Mouse (Mus musculus) megakaryocyte, embryonic 14.5 days (primary cell): ENCODE measurements around the gene Cysltr2. TPM values are rescaled to one million over a fixed set of nuclear protein-coding genes. Genes with fewer than 3 reads are reported as not detected.

ENCODE experiments used
- H3K27me3 ChIP-seq: replicated peaks from 2 replicates; pipeline ENCODE3; 2012; ENCODE audit warnings: inconsistent platforms
- H3K36me3 ChIP-seq: replicated peaks from 2 replicates; pipeline ENCODE3; 2012; ENCODE audit warnings: low read length, inconsistent platforms, mixed read lengths
- H3K4me1 ChIP-seq: 2 replicates; pipeline ENCODE4 v1.6.1; 2012; ENCODE audit warnings: inconsistent platforms
- H3K4me3 ChIP-seq: replicated peaks from 2 replicates; pipeline ENCODE3; 2012; ENCODE audit warnings: moderate library complexity, mild to moderate bottlenecking, inconsistent platforms
- H3K9me3 ChIP-seq: 2 replicates; pipeline ENCODE4 v1.6.1; 2012; ENCODE audit warnings: inconsistent platforms
- FLI1 ChIP-seq: IDR thresholded peaks from 2 replicates; pipeline ENCODE4 v1.6.1; 2012; ENCODE audit warnings: low read length, inconsistent platforms, mixed read lengths
- GATA1 ChIP-seq: IDR thresholded peaks from 3 replicates; pipeline ENCODE4 v1.6.1; 2012; ENCODE audit warnings: mixed read lengths, low read length, inconsistent platforms, borderline replicate concordance
- polyA plus RNA-seq: library from polyadenylated mRNA; stranded (reverse); fragments of >175 nt; gene quantifications from 2 replicates; pipeline ENCODE4 v1.2.3, GENCODE M21; 2012; ENCODE audit warnings: low replicate concordance; ENCODE audit not compliant: insufficient read depth

Cysltr2 gene
- polyA plus RNA-seq, 1 experiment = 25.2 TPM

DNA sequence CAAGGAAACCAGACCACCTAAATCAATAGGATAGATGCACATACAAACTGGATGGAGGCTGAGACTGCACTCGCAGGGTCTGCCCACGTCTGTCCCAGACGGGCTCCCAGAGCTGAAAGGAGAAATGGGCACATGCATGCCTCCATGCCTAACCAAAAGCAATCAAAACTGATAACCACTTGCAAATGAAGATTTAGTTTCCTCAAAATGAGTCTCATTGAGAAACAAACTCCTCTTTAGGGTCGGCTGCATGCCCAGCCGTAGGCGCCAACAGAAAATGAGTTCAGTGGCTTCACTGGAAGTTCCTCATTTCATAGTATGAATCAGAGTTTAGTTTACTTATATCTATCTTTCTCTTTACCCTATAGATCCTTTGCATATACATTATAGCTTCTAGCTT lies 7.9 kb upstream of the Cysltr2 start:
- no peaks in the 10 kb centered on the region for H3K27me3 ChIP-seq
- H3K4me1 ChIP-seq = peaks cover 50% of the 10 kb centered on the region
- no peak overlapping the region for H3K4me3 ChIP-seq
- H3K36me3 ChIP-seq = no peaks in the 10 kb centered on the region
- H3K9me3 ChIP-seq = no peaks in the 10 kb centered on the region
- no peak for TF ChIP-seq FLI1
- TF ChIP-seq GATA1 = no peak

DNA sequence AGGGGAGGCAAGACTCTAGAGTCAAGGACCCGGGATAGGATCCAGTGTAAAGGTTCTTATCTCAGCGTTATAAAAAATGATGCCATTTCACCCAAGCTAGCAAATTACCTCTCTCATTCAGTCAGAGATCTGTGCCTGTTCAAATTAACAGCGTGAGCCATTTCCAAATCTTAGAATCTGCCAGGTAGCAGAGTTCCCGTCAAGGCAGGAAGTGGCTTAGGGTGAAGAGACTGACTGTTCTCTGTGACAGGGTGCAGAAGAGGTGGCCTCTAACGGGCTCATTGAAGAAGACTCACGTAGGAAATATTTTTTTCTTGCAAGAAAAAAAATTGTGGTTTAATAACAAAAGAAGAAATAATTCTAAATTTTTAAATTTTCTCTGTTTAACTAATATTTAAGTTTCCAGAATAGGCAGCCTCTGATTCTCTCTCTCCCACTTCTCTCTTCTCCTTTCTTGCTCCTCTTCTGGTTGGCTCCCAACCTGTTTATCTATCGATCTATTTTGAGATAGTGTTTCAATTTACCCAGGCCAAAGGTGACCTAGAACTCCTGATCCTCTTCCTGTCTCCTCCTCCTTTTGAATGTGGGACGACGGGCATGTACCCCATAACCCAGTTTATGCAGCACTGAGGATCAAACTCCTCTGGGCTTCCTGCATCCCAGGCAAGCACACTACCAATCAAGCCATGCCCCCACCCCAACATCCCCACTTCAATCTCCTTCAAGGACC lies 3.5 kb downstream of the Cysltr2 start:
- Histone ChIP-seq H3K27me3 (no peaks in the 10 kb centered on the region), H3K4me3 (no peak overlapping the region), H3K4me1 (peaks cover 69% of the 10 kb centered on the region), H3K36me3 (peaks cover 12% of the 10 kb centered on the region), H3K9me3 (no peaks in the 10 kb centered on the region)
- TF ChIP-seq GATA1 (no peak), FLI1 (no peak)

DNA sequence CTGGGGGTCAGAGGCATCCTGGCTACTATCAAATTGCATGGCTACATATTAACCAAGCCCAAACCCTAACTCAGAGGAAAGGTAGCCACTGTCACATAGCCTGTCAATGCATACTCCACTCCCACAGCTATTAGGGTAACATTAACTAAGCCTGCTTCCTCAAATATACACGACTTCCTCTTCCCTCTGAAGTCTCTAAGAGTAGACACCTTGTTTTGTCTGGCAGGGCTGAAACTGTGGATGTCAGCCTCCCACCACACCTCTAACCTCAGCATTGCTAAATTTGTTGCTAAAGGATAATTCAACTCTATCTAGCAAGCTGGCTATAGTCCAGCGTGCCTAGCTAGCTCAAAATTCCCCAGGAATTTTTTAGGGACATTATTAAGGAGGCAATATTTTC lies 7.2 kb downstream of the Cysltr2 start:
- peaks cover 12% of the 10 kb centered on the region for H3K36me3 ChIP-seq
- H3K9me3 ChIP-seq = no peaks in the 10 kb centered on the region
- H3K4me1 ChIP-seq = peaks cover 49% of the 10 kb centered on the region
- H3K27me3 ChIP-seq = no peaks in the 10 kb centered on the region
- TF ChIP-seq GATA1 (no peak), FLI1 (no peak)
- peak overlapping the region; percentile 19 for H3K4me3 ChIP-seq

DNA sequence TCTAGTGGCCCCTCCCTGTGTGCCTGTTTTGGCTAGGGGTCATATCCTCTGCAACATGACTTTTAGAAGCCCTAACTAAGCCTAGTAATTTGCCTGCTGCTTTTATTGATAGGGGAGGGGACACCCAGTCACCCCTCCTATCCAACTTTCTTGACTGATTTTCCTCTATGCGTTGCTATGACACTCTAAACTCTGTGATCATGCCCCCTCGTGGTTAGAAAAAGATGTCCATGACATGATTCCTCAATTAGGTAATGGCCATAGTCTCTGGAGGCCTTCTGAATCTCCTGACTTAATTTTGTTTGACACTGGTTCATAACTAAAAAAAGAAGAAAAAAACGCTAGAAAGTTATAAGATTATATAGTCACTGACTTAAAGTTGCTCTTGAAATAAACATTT lies 15.6 kb downstream of the Cysltr2 start:
- Histone ChIP-seq H3K4me3 (no peak overlapping the region), H3K36me3 (peaks cover 37% of the 10 kb centered on the region), H3K4me1 (peaks cover 29% of the 10 kb centered on the region), H3K27me3 (no peaks in the 10 kb centered on the region), H3K9me3 (no peaks in the 10 kb centered on the region)
- no peak for TF ChIP-seq GATA1
- no peak for TF ChIP-seq FLI1

DNA sequence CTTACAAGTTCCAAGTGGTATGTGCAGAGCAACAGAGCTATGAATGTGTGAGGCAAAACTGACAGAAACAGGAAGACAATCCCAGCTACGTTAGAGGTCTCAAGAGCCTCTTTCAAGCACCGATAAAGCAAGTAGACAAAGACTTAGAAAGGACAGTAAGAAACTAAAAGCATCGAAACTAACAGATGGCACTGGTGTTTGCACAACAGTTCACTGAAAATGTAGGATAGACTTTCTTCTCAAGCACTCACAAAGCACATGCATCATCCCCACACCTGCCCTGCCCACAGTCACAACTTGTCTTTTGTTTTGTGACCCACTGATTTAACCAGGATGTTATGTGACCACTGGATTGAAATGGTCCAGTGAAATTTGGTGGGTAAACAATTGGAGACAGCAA lies 17.7 kb downstream of the Cysltr2 start:
- TF ChIP-seq FLI1 = no peak
- no peak for TF ChIP-seq GATA1

DNA sequence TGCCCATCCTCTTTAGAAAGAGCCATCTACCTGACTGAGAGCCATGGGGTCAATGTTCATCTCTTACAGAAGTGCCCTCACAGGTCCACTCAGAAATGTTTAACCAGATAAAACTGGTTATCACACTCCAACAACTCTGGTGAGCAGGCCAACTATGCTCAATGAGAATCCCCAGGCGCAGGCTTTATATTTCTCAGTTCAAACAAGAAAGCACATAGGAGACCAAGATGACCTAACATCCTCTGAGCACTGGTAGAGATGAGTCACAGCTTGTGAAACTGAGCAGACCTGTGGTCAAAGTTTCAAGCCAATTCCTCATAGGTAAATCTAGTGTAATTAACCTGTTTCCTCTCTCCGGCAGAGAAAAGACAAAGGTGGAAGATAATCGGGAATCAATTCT lies 31.6 kb downstream of the Cysltr2 start:
- Histone ChIP-seq H3K9me3 (no peaks in the 10 kb centered on the region), H3K27me3 (peaks cover 2% of the 10 kb centered on the region), H3K4me1 (peaks cover 19% of the 10 kb centered on the region), H3K4me3 (no peak overlapping the region), H3K36me3 (no peaks in the 10 kb centered on the region)
- no peak for TF ChIP-seq GATA1
- TF ChIP-seq FLI1 = no peak

More for the DNA sequence above, 17.7 kb downstream of the Cysltr2 start:
- Histone ChIP-seq H3K9me3 (no peaks in the 10 kb centered on the region), H3K4me1 (peaks cover 29% of the 10 kb centered on the region), H3K4me3 (no peak overlapping the region), H3K36me3 (peaks cover 39% of the 10 kb centered on the region), H3K27me3 (no peaks in the 10 kb centered on the region)

DNA sequence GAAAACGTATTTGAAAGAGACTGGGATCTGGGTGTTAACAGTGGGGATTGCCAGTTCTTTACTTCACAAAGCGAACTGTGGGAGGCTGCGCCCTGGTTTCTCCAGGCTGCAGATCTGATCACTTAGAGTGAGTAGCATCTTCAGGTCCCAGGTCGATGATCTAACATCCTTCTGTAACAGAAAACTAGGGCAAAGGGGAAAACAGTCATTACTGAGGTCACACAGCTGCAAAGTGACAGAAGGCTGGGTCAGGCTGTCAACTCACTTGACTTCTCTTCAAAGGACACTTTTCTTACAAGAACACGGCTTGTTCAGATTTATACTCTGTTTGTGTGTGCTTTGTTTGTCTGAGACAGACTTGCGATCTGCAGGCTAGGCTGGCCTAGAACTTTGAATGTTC lies 33.5 kb downstream of the Cysltr2 start:
- no peak overlapping the region for H3K4me3 ChIP-seq
- H3K36me3 ChIP-seq = no peaks in the 10 kb centered on the region
- no peak for TF ChIP-seq FLI1
- no peak for TF ChIP-seq GATA1
- H3K9me3 ChIP-seq = no peaks in the 10 kb centered on the region
- no peaks in the 10 kb centered on the region for H3K27me3 ChIP-seq
- H3K4me1 ChIP-seq = peaks cover 16% of the 10 kb centered on the region

DNA sequence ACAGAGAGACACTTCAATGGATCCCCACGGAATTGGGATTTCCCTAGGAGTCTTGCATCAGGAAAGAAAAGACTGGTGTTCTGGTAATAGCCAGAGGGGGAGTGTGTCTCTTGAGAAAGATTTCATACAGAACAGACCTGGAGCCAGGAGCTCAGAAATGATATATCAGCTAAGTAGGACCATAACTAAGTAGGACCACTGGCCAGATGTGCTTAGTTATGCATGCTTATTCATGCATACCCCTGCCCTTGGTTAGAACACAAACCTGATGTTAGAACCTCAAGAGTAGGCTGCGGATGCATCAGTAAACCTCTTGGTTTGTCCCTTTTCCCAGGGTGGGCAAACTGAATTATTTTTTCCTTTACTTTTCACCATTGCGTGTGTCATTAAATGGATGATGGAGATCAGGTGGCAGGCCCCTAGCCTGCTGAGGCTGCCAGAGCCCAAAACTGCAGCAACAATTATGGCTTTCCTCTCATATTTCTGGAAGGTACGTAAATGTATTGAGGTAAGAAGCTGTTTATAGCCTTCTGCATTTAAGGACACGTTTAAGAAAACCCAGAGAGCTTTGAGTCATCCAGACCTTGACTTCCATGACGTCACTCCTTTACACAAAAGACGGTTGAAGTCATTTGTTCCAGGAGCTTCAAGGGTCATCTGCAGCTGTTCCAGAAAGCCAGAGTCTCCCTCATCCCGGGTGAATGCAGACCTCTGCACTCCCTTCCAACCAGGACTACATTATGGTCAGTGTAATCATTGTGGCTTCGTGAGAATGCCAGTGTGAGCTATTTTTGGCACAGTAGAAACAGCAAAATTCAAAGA lies 35.0 kb downstream of the Cysltr2 start:
- H3K4me3 ChIP-seq = no peak overlapping the region
- no peak for TF ChIP-seq GATA1
- TF ChIP-seq FLI1 = no peak
- H3K36me3 ChIP-seq = no peaks in the 10 kb centered on the region
- H3K27me3 ChIP-seq = no peaks in the 10 kb centered on the region
- H3K9me3 ChIP-seq = no peaks in the 10 kb centered on the region
- peaks cover 16% of the 10 kb centered on the region for H3K4me1 ChIP-seq

DNA sequence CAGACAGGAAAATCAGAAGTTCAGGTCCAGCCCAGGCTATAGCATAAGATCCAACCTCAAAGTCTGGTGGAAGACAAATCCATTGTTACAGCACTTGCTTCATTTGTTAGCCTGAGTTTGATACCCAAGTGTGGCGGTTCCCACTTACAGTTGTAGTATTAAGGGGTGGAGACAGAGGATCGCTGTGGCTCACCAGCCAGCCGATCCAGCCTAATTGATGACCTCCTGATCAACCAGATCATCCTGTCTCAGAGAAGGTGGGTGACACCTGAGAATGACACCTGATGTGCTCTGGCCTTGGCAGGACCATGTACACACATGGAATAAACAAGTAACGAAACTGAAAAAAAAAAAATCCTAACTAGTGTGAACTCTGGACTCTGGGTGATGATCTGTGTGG lies 47.1 kb downstream of the Cysltr2 start:
- no peak for TF ChIP-seq FLI1
- TF ChIP-seq GATA1 = no peak
- Histone ChIP-seq H3K9me3 (peaks cover 29% of the 10 kb centered on the region), H3K36me3 (peaks cover 6% of the 10 kb centered on the region), H3K27me3 (peaks cover 9% of the 10 kb centered on the region), H3K4me1 (peaks cover 10% of the 10 kb centered on the region), H3K4me3 (no peak overlapping the region)

DNA sequence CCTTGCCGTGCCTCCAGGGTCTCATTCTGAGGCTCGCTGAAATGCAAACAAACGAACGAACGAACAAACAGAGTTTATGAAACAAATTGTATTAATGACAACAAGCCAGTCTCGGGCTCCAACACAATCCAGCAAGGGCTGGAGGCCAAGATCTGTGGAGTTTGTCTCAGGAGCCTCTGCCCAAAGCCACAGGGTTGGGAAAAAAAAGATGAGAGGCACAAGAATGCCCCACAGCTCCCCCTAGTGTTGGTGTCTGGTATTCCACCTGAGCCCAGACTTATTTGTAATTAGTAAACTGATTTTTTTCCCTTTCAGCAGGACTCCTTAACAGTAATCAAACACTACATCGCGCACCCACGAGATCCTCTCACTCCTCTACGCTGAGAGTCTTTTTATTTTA lies 48.6 kb downstream of the Cysltr2 start:
- TF ChIP-seq GATA1 (no peak), FLI1 (no peak)

More for the DNA sequence above, 48.6 kb downstream of the Cysltr2 start:
- Histone ChIP-seq H3K4me3 (peak overlapping the region; percentile 83), H3K4me1 (peaks cover 9% of the 10 kb centered on the region), H3K27me3 (peaks cover 17% of the 10 kb centered on the region), H3K36me3 (peaks cover 6% of the 10 kb centered on the region), H3K9me3 (peaks cover 29% of the 10 kb centered on the region)
